Mouse (Mus musculus) heart, postnatal 14 days (tissue): ENCODE results near the gene Secisbp2. TPM values are rescaled to one million over a fixed set of nuclear protein-coding genes. Genes with fewer than 3 reads are reported as not detected.
"Not testable (repeated sequence)": the region's sequence is repeated elsewhere in the genome, so short reads cannot be mapped to it uniquely, and the experiment has no call there.

Experiments
- DNase-seq, 2 experiments: peaks; one replicate each; pipeline ENCODE4 v3.0.0; 2021 to 2022
- intact Hi-C: fragments of 180-260 bp; cut with DNase I; formaldehyde crosslinking; loops from one replicate; pipeline ENCODE4 v1.15.1; 2025
- long read RNA-seq, 2 experiments: library from polyadenylated mRNA; stranded (forward); transcript quantifications; one replicate each; pipeline ENCODE4 v2.0.0; 2021
- total RNA-seq, 2 experiments: library from RNA; stranded (reverse); gene quantifications; 2 replicates each; pipeline ENCODE4 v1.2.3; 2021

Secisbp2 gene
- total RNA-seq = 10 to 100 TPM; 18.3 to 20.6 TPM
- long read RNA-seq, experiment 1, transcript Secisbp2-201 (17 exons, 3,328 nt) = major isoform, 17 of 24 reads
- long read RNA-seq, experiment 1, partial matches to known transcripts = 1 of 24 reads
- long read RNA-seq, experiment 1, other reads (novel, unspliced or antisense) = 6 of 24 reads
- long read RNA-seq, experiment 2, transcript Secisbp2-201 (17 exons, 3,328 nt) = major isoform, 25 of 33 reads
- long read RNA-seq, experiment 2, partial matches to known transcripts = 2 of 33 reads
- long read RNA-seq, experiment 2, other reads (novel, unspliced or antisense) = 6 of 33 reads

GRCm38 (mm10) chr13:51651408-51652064 is at the start of gene Secisbp2:
Gene Secisbp2 (plus strand): TSS chr13:51651697.
- peak; percentile 95 to 99 for DNase-seq
- intact Hi-C loops = no loop called here

- intact Hi-C loops = no loop called here
Measured at GRCm38 (mm10) chr13:51602764-51603163, 48.7 kb upstream of the Secisbp2 start.

GRCm38 (mm10) chr13:51603221-51603893 is 48.1 kb upstream of the Secisbp2 start:
- DNase-seq = no peak
- intact Hi-C loops = no loop called here

More at GRCm38 (mm10) chr13:51602764-51603163, 48.7 kb upstream of the Secisbp2 start:
- DNase-seq = no peak

- intact Hi-C loops = no loop called here
- DNase-seq = no peak
Measured at GRCm38 (mm10) chr13:51603894-51604244, 47.6 kb upstream of the Secisbp2 start.

- intact Hi-C loops = no loop called here
- DNase-seq = no peak
Measured at GRCm38 (mm10) chr13:51609231-51609630, 42.3 kb upstream of the Secisbp2 start.

GRCm38 (mm10) chr13:51611060-51611459 is 40.4 kb upstream of the Secisbp2 start:
- intact Hi-C loops = no loop called here
- DNase-seq = no peak

- DNase-seq = no peak
- intact Hi-C loops = no loop called here
Measured at GRCm38 (mm10) chr13:51611500-51611899, 40.0 kb upstream of the Secisbp2 start.

- peak; percentile 11 to 30 for DNase-seq
- intact Hi-C loops = loop anchor here (5.0 kb wide), 3 partner anchors 49 to 424 kb away; partner anchors contain the start of gene Shc3
Measured at GRCm38 (mm10) chr13:51615815-51616214, 35.7 kb upstream of the Secisbp2 start.

- DNase-seq = no peak
- intact Hi-C loops = loop anchor here (5.0 kb wide), 3 partner anchors 49 to 424 kb away; partner anchors contain the start of gene Shc3
Measured at GRCm38 (mm10) chr13:51616417-51617044, 35.0 kb upstream of the Secisbp2 start.

GRCm38 (mm10) chr13:51617306-51617705 is 34.2 kb upstream of the Secisbp2 start:
- no peak for DNase-seq
- intact Hi-C loops = loop anchor here (5.0 kb wide), 3 partner anchors 50 to 425 kb away; partner anchors contain the start of gene Shc3

- peak; percentile 51 to 76 for DNase-seq
- intact Hi-C loops = loop anchor here (2.0 to 5.0 kb wide), 4 partner anchors 51 to 669 kb away; partner anchors contain the start of gene Shc3
Measured at GRCm38 (mm10) chr13:51617861-51618260, 33.6 kb upstream of the Secisbp2 start.

- intact Hi-C loops = loop anchor here (2.0 to 5.0 kb wide), 4 partner anchors 51 to 670 kb away; partner anchors contain the start of gene Shc3
- DNase-seq = no peak
Measured at GRCm38 (mm10) chr13:51618602-51619001, 32.9 kb upstream of the Secisbp2 start.

GRCm38 (mm10) chr13:51622626-51623025 is 28.9 kb upstream of the Secisbp2 start:
- intact Hi-C loops = no loop called here

GRCm38 (mm10) chr13:51623678-51624077 is 27.8 kb upstream of the Secisbp2 start:
- DNase-seq = no peak

More at GRCm38 (mm10) chr13:51622626-51623025, 28.9 kb upstream of the Secisbp2 start:
- DNase-seq = no peak

GRCm38 (mm10) chr13:51628273-51628848 is 23.1 kb upstream of the Secisbp2 start:
- DNase-seq = no peak
- intact Hi-C loops = no loop called here

More at GRCm38 (mm10) chr13:51623678-51624077, 27.8 kb upstream of the Secisbp2 start:
- intact Hi-C loops = no loop called here

- no peak for DNase-seq
- intact Hi-C loops = no loop called here
Measured at GRCm38 (mm10) chr13:51631354-51631992, 20.0 kb upstream of the Secisbp2 start.

GRCm38 (mm10) chr13:51632560-51633218 is 18.8 kb upstream of the Secisbp2 start:
- no peak for DNase-seq
- intact Hi-C loops = no loop called here

- intact Hi-C loops, DNase-seq: not testable (repeated sequence)
Measured at GRCm38 (mm10) chr13:51635384-51635783, 16.1 kb upstream of the Secisbp2 start.

- DNase-seq = no peak
- intact Hi-C loops = no loop called here
Measured at GRCm38 (mm10) chr13:51638958-51639357, 12.5 kb upstream of the Secisbp2 start.
